ENCODE assay signal across 9 mouse cellular contexts in genomic region chr17:26994410-26994809, GRCm38 (mm10). TPM values are rescaled to one million over a fixed set of nuclear protein-coding genes. Genes with fewer than 3 reads are reported as not detected.
DNase-seq lines count a peak whose midpoint lies in the region; ATAC-seq and TF ChIP-seq lines count a peak whose summit lies in the region.
"Had no signal": no experiment of that assay in that cellular context is flagged by ENCODE, and none has a peak within 500 bp of the region (broad histone marks: within the 10 kb centered on the region; RNA-seq: fewer than 3 reads in every experiment).

No protein-coding gene starts in this region.

- no peak for ATAC-seq in heart, embryonic 11.5 days (replicated peaks; ENCODE audit: insufficient number of reproducible peaks, low FRiP score, low TSS enrichment)
- ATAC-seq in heart, postnatal 0 days (ENCODE audit: insufficient read depth, low read depth), result peak; percentile 77
- ATAC-seq in lung, embryonic 15.5 days (ENCODE audit: borderline replicate concordance, extremely low read depth, low FRiP score, low TSS enrichment), result peak; percentile 67; the same call in 1 of the 2 replicates
- no peak for ATAC-seq in hindbrain, embryonic 11.5 days (ENCODE audit: low FRiP score)

- 66% methylated on average over 14 of the region's 14 CpGs for WGBS in heart, embryonic 11.5 days (ENCODE audit: insufficient replicate concordance)
- 18% methylated on average over 14 of the region's 14 CpGs for WGBS in heart, postnatal 0 days
- 28% methylated on average over 14 of the region's 14 CpGs for WGBS in lung, embryonic 15.5 days
- WGBS in hindbrain, embryonic 11.5 days, result 88% methylated on average over 14 of the region's 14 CpGs

- peak; percentile 98 for DNase-seq in heart, adult 11 months
- peak; percentile 70 for DNase-seq in adrenal gland, postnatal 25 days
- peak; percentile 86 for DNase-seq in heart, postnatal 0 days (ENCODE audit: low spot score)
- no peak for DNase-seq in MN1 (ENCODE audit: low spot score)
- DNase-seq in thymus, postnatal 0 days (ENCODE audit: low spot score), result no peak
- no peak for DNase-seq in hindbrain, embryonic 11.5 days (ENCODE audit: low spot score)

- TF ChIP-seq CTCF in heart, postnatal 0 days (IDR thresholded peaks at IDR 0.05; ENCODE audit: low read depth), result no peak

- H3K27me3 ChIP-seq in heart, embryonic 11.5 days (ENCODE audit: control insufficient read depth, insufficient read depth, low read length), result no peaks in the 10 kb centered on the region
- no peaks in the 10 kb centered on the region for H3K27me3 ChIP-seq in heart, postnatal 0 days (ENCODE audit: control insufficient read depth, insufficient read depth, low read length)
- no peaks in the 10 kb centered on the region for H3K27me3 ChIP-seq in lung, embryonic 15.5 days
- H3K27me3 ChIP-seq in hindbrain, embryonic 11.5 days (ENCODE audit: control insufficient read depth, insufficient read depth, low read length), result no peaks in the 10 kb centered on the region
- H3K27me3 ChIP-seq: hindbrain, embryonic 13.5 days had no signal

- no peaks in the 10 kb centered on the region for H3K9me3 ChIP-seq in heart, embryonic 11.5 days (replicated peaks; ENCODE audit: control insufficient read depth, low read length)
- no peaks in the 10 kb centered on the region for H3K9me3 ChIP-seq in heart, postnatal 0 days (replicated peaks; ENCODE audit: control insufficient read depth, low read length)
- no peaks in the 10 kb centered on the region for H3K9me3 ChIP-seq in lung, embryonic 15.5 days
- no peaks in the 10 kb centered on the region for H3K9me3 ChIP-seq in hindbrain, embryonic 11.5 days (ENCODE audit: control insufficient read depth, low read length)
- H3K9me3 ChIP-seq: hindbrain, embryonic 13.5 days had no signal

- H3K27ac ChIP-seq in heart, embryonic 11.5 days (ENCODE audit: low read depth, low read length), result no peak overlapping the region
- peak overlapping the region; percentile 78 for H3K27ac ChIP-seq in heart, postnatal 0 days (ENCODE audit: low read depth)
- peak overlapping the region; percentile 74 for H3K27ac ChIP-seq in lung, embryonic 15.5 days
- no peak overlapping the region for H3K27ac ChIP-seq in hindbrain, embryonic 11.5 days (ENCODE audit: low read depth, low read length)
- H3K27ac ChIP-seq: hindbrain, embryonic 13.5 days had no signal

- no peak overlapping the region; the same call in 1 of the 2 replicates for H3K4me2 ChIP-seq in heart, embryonic 11.5 days
- peak overlapping the region; percentile 30; the same call in 1 of the 2 replicates for H3K4me2 ChIP-seq in heart, postnatal 0 days (ENCODE audit: low read depth, low read length)
- peak overlapping the region; percentile 17; the same call in 1 of the 2 replicates for H3K4me2 ChIP-seq in lung, embryonic 15.5 days
- H3K4me2 ChIP-seq in hindbrain, embryonic 11.5 days (replicated peaks; ENCODE audit: low read depth, low read length), result no peak overlapping the region
- H3K4me2 ChIP-seq: hindbrain, embryonic 13.5 days had no signal

- no peak for TF ChIP-seq EP300 in heart, postnatal 0 days (IDR thresholded peaks at IDR 0.05; ENCODE audit: low read depth)

- H3K4me3 ChIP-seq in heart, embryonic 11.5 days (ENCODE audit: low read depth, low read length), result no peak overlapping the region
- H3K4me3 ChIP-seq in heart, postnatal 0 days (ENCODE audit: low read depth, low read length), result no peak overlapping the region
- H3K4me3 ChIP-seq in lung, embryonic 15.5 days, result no peak overlapping the region
- H3K4me3 ChIP-seq in hindbrain, embryonic 11.5 days (ENCODE audit: low read depth, low read length), result no peak overlapping the region
- H3K4me3 ChIP-seq: hindbrain, embryonic 13.5 days had no signal

- H3K9ac ChIP-seq in heart, embryonic 11.5 days (ENCODE audit: low read depth, low read length), result no peak overlapping the region
- no peak overlapping the region for H3K9ac ChIP-seq in heart, postnatal 0 days (replicated peaks; ENCODE audit: low read depth, low read length)
- no peak overlapping the region for H3K9ac ChIP-seq in lung, embryonic 15.5 days
- no peak overlapping the region for H3K9ac ChIP-seq in hindbrain, embryonic 11.5 days (ENCODE audit: low read depth, low read length)
- H3K9ac ChIP-seq: hindbrain, embryonic 13.5 days had no signal

- H3K36me3 ChIP-seq in heart, embryonic 11.5 days (ENCODE audit: control insufficient read depth, insufficient read depth, low read length), result no peaks in the 10 kb centered on the region
- no peaks in the 10 kb centered on the region for H3K36me3 ChIP-seq in heart, postnatal 0 days (replicated peaks; ENCODE audit: control insufficient read depth, insufficient read depth, low read length)
- no peaks in the 10 kb centered on the region for H3K36me3 ChIP-seq in lung, embryonic 15.5 days
- H3K36me3 ChIP-seq in hindbrain, embryonic 11.5 days (ENCODE audit: control insufficient read depth, insufficient read depth, low read length), result no peaks in the 10 kb centered on the region
- H3K36me3 ChIP-seq: hindbrain, embryonic 13.5 days had no signal

- H3K4me1 ChIP-seq in heart, embryonic 11.5 days (ENCODE audit: control insufficient read depth, insufficient read depth, low read length), result peaks cover 6% of the 10 kb centered on the region; the same call in 1 of the 2 replicates
- H3K4me1 ChIP-seq in heart, postnatal 0 days (ENCODE audit: control insufficient read depth, insufficient read depth), result peaks cover 17% of the 10 kb centered on the region
- peaks cover 21% of the 10 kb centered on the region for H3K4me1 ChIP-seq in lung, embryonic 15.5 days
- H3K4me1 ChIP-seq in hindbrain, embryonic 11.5 days (replicated peaks; ENCODE audit: control insufficient read depth, insufficient read depth, low read length), result no peaks in the 10 kb centered on the region
- H3K4me1 ChIP-seq: hindbrain, embryonic 13.5 days had no signal

RNA-seq across cellular contexts. Expression of gene Zbtb9, which starts 21.4 kb away (rescaled TPM):
- polyA plus RNA-seq in heart, embryonic 11.5 days (2014; fragmentation: Nextera tagmentation; extraction: Ambion mirVana), result 6.8 and 7.9 TPM in 2 replicates
- 5.1 and 8.0 TPM in 2 replicates for total RNA-seq in adrenal gland, postnatal 25 days (2021)
- total RNA-seq in heart, postnatal 0 days (2014; rRNA removed; ENCODE audit: low replicate concordance), result 4.0 and 10.9 TPM in 2 replicates
- 5.0 and 5.4 TPM in 2 replicates for polyA plus RNA-seq in heart, postnatal 0 days (2015; fragmentation: Nextera tagmentation; extraction: Ambion mirVana)
- polyA plus RNA-seq in lung, embryonic 15.5 days (2015; fragmentation: Nextera tagmentation; extraction: Ambion mirVana), result 16.3 and 16.9 TPM in 2 replicates
- polyA plus RNA-seq in thymus, postnatal 0 days (2015; fragmentation: Nextera tagmentation; extraction: Ambion mirVana), result 21.1 and 24.0 TPM in 2 replicates
- polyA plus RNA-seq in hindbrain, embryonic 11.5 days (2014; fragmentation: Nextera tagmentation; extraction: Ambion mirVana), result 10.5 and 13.2 TPM in 2 replicates

RNA-seq across cellular contexts. Expression of gene Bak1, which starts 34.4 kb away (rescaled TPM):
- 11.0 and 11.4 TPM in 2 replicates for polyA plus RNA-seq in heart, embryonic 11.5 days (2014; fragmentation: Nextera tagmentation; extraction: Ambion mirVana)
- 35.7 and 43.8 TPM in 2 replicates for total RNA-seq in adrenal gland, postnatal 25 days (2021)
- total RNA-seq in heart, postnatal 0 days (2014; rRNA removed; ENCODE audit: low replicate concordance), result 77.6 and 82.4 TPM in 2 replicates
- polyA plus RNA-seq in heart, postnatal 0 days (2015; fragmentation: Nextera tagmentation; extraction: Ambion mirVana), result 4.2 and 4.5 TPM in 2 replicates
- polyA plus RNA-seq in lung, embryonic 15.5 days (2015; fragmentation: Nextera tagmentation; extraction: Ambion mirVana), result 5.2 and 6.0 TPM in 2 replicates
- polyA plus RNA-seq in thymus, postnatal 0 days (2015; fragmentation: Nextera tagmentation; extraction: Ambion mirVana), result 5.8 and 6.9 TPM in 2 replicates
- polyA plus RNA-seq in hindbrain, embryonic 11.5 days (2014; fragmentation: Nextera tagmentation; extraction: Ambion mirVana), result 7.4 and 9.5 TPM in 2 replicates

RNA-seq across cellular contexts. Expression of gene Syngap1, which starts 53.4 kb away (rescaled TPM):
- 2.9 and 3.7 TPM in 2 replicates for polyA plus RNA-seq in heart, embryonic 11.5 days (2014; fragmentation: Nextera tagmentation; extraction: Ambion mirVana)
- total RNA-seq in adrenal gland, postnatal 25 days (2021), result 25.9 and 26.7 TPM in 2 replicates
- total RNA-seq in heart, postnatal 0 days (2014; rRNA removed; ENCODE audit: low replicate concordance), result 4.3 and 6.6 TPM in 2 replicates
- 0.41 and 0.45 TPM in 2 replicates for polyA plus RNA-seq in heart, postnatal 0 days (2015; fragmentation: Nextera tagmentation; extraction: Ambion mirVana)
- polyA plus RNA-seq in lung, embryonic 15.5 days (2015; fragmentation: Nextera tagmentation; extraction: Ambion mirVana), result 1.5 and 2.1 TPM in 2 replicates
- 0.21 TPM in 2 replicates for polyA plus RNA-seq in thymus, postnatal 0 days (2015; fragmentation: Nextera tagmentation; extraction: Ambion mirVana)
- polyA plus RNA-seq in hindbrain, embryonic 11.5 days (2014; fragmentation: Nextera tagmentation; extraction: Ambion mirVana), result 3.4 and 4.7 TPM in 2 replicates

RNA-seq across cellular contexts. Expression of gene Cuta, which starts 55.0 kb away (rescaled TPM):
- polyA plus RNA-seq in heart, embryonic 11.5 days (2014; fragmentation: Nextera tagmentation; extraction: Ambion mirVana), result 134 and 145 TPM in 2 replicates
- total RNA-seq in adrenal gland, postnatal 25 days (2021), result 150 and 153 TPM in 2 replicates
- 80.2 and 107 TPM in 2 replicates for total RNA-seq in heart, postnatal 0 days (2014; rRNA removed; ENCODE audit: low replicate concordance)
- 180 and 193 TPM in 2 replicates for polyA plus RNA-seq in heart, postnatal 0 days (2015; fragmentation: Nextera tagmentation; extraction: Ambion mirVana)
- 182 and 184 TPM in 2 replicates for polyA plus RNA-seq in lung, embryonic 15.5 days (2015; fragmentation: Nextera tagmentation; extraction: Ambion mirVana)
- polyA plus RNA-seq in thymus, postnatal 0 days (2015; fragmentation: Nextera tagmentation; extraction: Ambion mirVana), result 237 and 241 TPM in 2 replicates
- 135 and 154 TPM in 2 replicates for polyA plus RNA-seq in hindbrain, embryonic 11.5 days (2014; fragmentation: Nextera tagmentation; extraction: Ambion mirVana)

Comparison
In these comparisons a context has a peak if more than half of its experiments do, and no peak if none do; other contexts are left out.
1. ATAC-seq: peak in heart, postnatal 0 days (single experiment) and lung, embryonic 15.5 days (single experiment); none in heart, embryonic 11.5 days (single experiment) and hindbrain, embryonic 11.5 days (single experiment).
2. H3K27ac ChIP-seq: peak in heart, postnatal 0 days (single experiment) and lung, embryonic 15.5 days (single experiment); none in heart, embryonic 11.5 days (single experiment) and hindbrain, embryonic 11.5 days (single experiment).
3. H3K4me2 ChIP-seq: peak in heart, postnatal 0 days (single experiment) and lung, embryonic 15.5 days (single experiment); none in heart, embryonic 11.5 days (single experiment) and hindbrain, embryonic 11.5 days (single experiment).
4. DNase-seq: peak in heart, adult 11 months (single experiment), adrenal gland, postnatal 25 days (single experiment) and heart, postnatal 0 days (single experiment); none in MN1 (single experiment), thymus, postnatal 0 days (single experiment) and hindbrain, embryonic 11.5 days (single experiment).